Mouse (Mus musculus) kidney, embryonic 14.5 days (tissue): Measurements from ENCODE around the gene Rnase10. TPM values are rescaled to one million over a fixed set of nuclear protein-coding genes. Genes with fewer than 3 reads are reported as not detected.
A peak's percentile ranks its signal among the peaks of the same experiment; 100 is the strongest.
"Not testable (repeated sequence)": the region's sequence is repeated elsewhere in the genome, so short reads cannot be mapped to it uniquely, and the experiment has no call there.

Experiments used
- ATAC-seq: fragments of 200-750 bp; cut with Nextera tagmentation; 2 replicates; pipeline ENCODE4 v1.8.0; 2017; ENCODE audit warnings: moderate number of reproducible peaks, mild to moderate bottlenecking, moderate TSS enrichment, moderate library complexity; ENCODE audit not compliant: low FRiP score, low TSS enrichment
- H3K27ac ChIP-seq: fragments of 300-500 bp; sonication (generic); 2 replicates; pipeline ENCODE4 v1.5.1; 2014; ENCODE audit warnings: low read depth, mild to moderate bottlenecking, low read length, moderate library complexity, mixed read lengths
- H3K27me3 ChIP-seq: fragments of 300-500 bp; sonication (generic); 2 replicates; pipeline ENCODE4 v1.6.1; 2014; ENCODE audit warnings: mild to moderate bottlenecking, low read length; ENCODE audit not compliant: control insufficient read depth, insufficient read depth
- H3K36me3 ChIP-seq: fragments of 300-500 bp; sonication (generic); 2 replicates; pipeline ENCODE4 v1.6.1; 2014; ENCODE audit warnings: low read length, mixed read lengths; ENCODE audit not compliant: control insufficient read depth, insufficient read depth
- H3K4me1 ChIP-seq: fragments of 300-500 bp; sonication (generic); 2 replicates; pipeline ENCODE4 v1.6.1; 2014; ENCODE audit warnings: low read length, mixed read lengths; ENCODE audit not compliant: control insufficient read depth, insufficient read depth
- H3K4me2 ChIP-seq: fragments of 300-500 bp; sonication (generic); replicated peaks from 2 replicates; pipeline ENCODE4 v1.6.1; 2014; ENCODE audit warnings: low read depth, mild to moderate bottlenecking, low read length
- H3K4me3 ChIP-seq: fragments of 300-500 bp; sonication (generic); 2 replicates; pipeline ENCODE4 v1.5.1; 2014; ENCODE audit warnings: mild to moderate bottlenecking, low read length
- H3K9ac ChIP-seq: fragments of 300-500 bp; sonication (generic); 2 replicates; pipeline ENCODE4 v1.6.1; 2014; ENCODE audit warnings: low read depth, mild to moderate bottlenecking, low read length, moderate library complexity
- H3K9me3 ChIP-seq: fragments of 300-500 bp; sonication (generic); 2 replicates; pipeline ENCODE4 v1.6.1; 2016; ENCODE audit warnings: low read length; ENCODE audit not compliant: control insufficient read depth
- WGBS: fragments of 180-500 bp; shearing (Covaris S2); extraction: QIAGEN DNeasy Blood & Tissue Kit; methylation state at CpG from one replicate; pipeline ENCODE4 v1.1.7; 2014; 5-methylcytosine and 5-hydroxymethylcytosine counted together
- polyA plus RNA-seq: library from polyadenylated mRNA; unstranded; fragments of >200 nt; fragmentation: Nextera tagmentation; extraction: Ambion mirVana; gene quantifications from 2 replicates; pipeline ENCODE4 v1.2.1, GENCODE M21; 2014

The Rnase10 gene
- polyA plus RNA-seq, 1 experiment from 2014 or later: not detected

DNA sequence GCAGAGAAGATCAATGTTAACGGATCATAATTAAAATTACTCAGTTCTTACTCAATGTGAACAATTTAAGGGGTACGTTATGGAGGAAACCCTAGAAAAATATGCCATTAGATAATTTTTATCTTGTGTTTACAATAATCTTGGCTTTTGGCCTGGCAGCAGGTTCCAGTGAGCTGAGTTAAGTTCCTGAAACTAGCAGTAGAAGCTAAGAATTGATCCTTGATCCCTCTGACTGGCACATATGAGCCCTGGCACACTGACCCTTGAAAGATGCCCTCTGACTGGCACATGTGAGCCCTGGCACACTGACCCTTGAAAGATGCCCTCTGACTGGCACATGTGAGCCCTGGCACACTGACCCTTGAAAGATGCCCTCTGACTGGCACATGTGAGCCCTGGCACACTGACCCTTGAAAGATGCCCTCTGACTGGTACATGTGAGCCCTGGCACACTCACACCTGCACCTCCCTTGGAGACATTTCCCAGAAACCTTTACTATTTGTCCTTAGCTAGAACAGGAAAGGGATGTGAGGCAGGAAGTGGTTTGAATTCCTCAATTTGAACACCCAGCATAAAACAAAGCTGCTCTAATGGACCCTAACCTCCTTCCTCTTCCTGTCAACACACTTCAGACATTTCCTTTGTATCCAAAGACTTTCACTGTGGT is 9.4 kb upstream of the Rnase10 start:
- no peak overlapping the region for H3K27ac ChIP-seq
- no peak overlapping the region for H3K4me2 ChIP-seq
- H3K9ac ChIP-seq: no peak overlapping the region
- no peak overlapping the region for H3K4me3 ChIP-seq
- no peaks in the 10 kb centered on the region for H3K9me3 ChIP-seq
- no peaks in the 10 kb centered on the region for H3K27me3 ChIP-seq
- ATAC-seq: no peak
- no peaks in the 10 kb centered on the region for H3K36me3 ChIP-seq
- H3K4me1 ChIP-seq: no peaks in the 10 kb centered on the region
- 87% methylated on average over 2 of the region's 2 CpGs for WGBS

DNA sequence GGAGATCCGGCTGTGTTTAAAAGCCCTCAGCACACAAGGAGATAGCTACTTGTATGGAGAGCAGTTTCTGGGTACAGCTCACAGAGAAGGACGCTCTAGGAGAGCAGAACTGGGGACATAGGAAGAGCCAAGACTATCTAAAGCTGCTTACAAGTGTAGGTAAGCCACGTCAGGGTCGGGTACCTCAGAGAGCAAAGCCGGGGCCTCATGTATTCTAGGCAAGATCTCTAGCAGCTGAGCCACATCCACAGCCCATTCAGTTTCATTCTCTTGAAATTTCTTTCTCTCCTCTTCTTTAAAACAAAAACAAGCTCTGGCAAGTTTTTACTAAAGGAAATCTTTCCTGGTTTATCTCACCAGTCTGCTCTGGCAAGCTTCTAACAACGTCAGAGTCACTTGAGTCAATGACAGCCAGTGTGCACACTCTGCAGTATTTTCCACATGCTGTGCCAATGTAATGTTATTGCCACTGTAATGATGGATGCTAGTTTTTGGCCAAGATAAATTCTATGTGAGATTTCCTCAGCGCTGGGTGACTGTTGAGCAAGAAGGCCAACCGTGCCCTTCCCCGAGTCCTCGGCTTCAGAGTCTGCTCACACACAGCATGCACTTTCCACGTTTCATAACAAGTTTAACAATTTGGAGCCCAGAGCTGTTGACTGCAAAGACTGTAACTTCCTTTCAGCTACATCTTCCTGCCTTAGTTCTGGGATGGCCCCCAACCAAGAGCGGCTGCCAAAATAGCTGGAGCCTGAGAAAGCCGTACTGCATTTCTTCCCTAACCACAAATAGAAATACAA is 563 bp downstream of the Rnase10 start:
- no peak overlapping the region for H3K4me3 ChIP-seq
- no peak overlapping the region for H3K9ac ChIP-seq

DNA sequence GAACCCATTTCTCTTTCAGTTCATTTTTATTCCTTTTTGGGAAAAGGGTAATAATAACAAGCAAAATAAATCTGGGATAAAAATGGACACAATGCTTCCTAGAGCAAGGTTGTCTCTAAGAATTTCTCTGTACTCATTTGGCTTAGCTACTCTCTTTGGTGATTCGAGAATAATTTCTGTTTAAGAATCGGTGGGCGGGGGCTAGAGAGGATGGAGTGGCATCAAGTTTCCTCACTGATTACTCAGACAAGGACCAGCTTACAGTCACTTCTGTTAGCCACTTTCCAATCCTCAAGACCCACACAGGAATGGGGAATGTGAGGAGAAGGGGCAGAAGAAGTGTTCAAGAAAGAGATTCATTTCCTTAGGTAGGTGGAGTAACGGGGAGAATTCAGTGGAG is 1.2 kb downstream of the Rnase10 start:
- WGBS: 81% methylated on average over 4 of the region's 4 CpGs
- Histone ChIP-seq H3K9ac (no peak overlapping the region), H3K4me3 (no peak overlapping the region), H3K4me2 (no peak overlapping the region), H3K36me3 (no peaks in the 10 kb centered on the region), H3K9me3 (no peaks in the 10 kb centered on the region), H3K27me3 (no peaks in the 10 kb centered on the region), H3K4me1 (no peaks in the 10 kb centered on the region), H3K27ac (no peak overlapping the region)
- no peak for ATAC-seq

More for the DNA sequence above, 563 bp downstream of the Rnase10 start:
- Histone ChIP-seq H3K27me3 (no peaks in the 10 kb centered on the region), H3K36me3 (no peaks in the 10 kb centered on the region), H3K27ac (no peak overlapping the region), H3K9me3 (no peaks in the 10 kb centered on the region), H3K4me1 (no peaks in the 10 kb centered on the region), H3K4me2 (no peak overlapping the region)
- ATAC-seq: no peak
- 79% methylated on average over 13 of the region's 13 CpGs for WGBS

DNA sequence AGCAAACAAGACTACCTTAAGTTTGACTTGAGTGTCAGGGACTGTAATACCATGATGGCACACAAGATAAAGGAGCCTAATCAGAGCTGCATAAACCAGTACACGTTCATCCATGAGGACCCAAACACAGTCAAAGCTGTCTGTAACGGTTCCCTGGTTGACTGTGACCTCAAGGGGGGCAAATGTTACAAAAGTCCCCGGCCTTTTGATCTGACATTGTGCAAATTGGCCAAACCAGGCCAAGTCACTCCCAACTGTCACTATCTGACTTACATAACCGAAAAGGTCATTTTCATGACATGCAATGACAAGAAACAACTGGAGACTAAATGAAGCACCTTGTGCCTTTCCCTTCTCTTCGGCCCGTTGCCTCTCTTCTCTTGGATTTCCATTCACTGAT is 2.0 kb downstream of the Rnase10 start:
- WGBS: 78% methylated on average over 6 of the region's 6 CpGs
- Histone ChIP-seq H3K27ac (no peak overlapping the region), H3K4me1 (no peaks in the 10 kb centered on the region), H3K9me3 (no peaks in the 10 kb centered on the region), H3K4me2 (no peak overlapping the region), H3K4me3 (no peak overlapping the region), H3K36me3 (no peaks in the 10 kb centered on the region), H3K9ac (no peak overlapping the region), H3K27me3 (no peaks in the 10 kb centered on the region)
- ATAC-seq: no peak

DNA sequence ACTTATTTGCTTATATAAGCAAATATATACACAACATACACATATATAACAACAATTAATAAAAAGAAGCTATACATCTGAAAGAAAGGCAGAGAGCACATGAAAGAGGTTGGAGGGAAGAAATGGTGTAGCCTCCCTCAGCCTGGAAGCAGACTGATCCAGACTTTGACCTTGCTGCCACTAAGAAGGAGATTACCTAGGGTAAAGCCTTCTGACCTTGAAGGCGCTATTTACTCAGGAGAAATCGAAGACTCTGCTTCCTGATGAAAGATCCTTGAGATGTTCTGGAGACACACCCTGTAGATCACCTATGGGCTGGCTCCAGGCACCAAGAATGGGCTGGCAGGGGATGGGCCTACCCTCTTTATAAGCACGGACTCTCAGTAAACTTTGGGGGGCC is 7.2 kb downstream of the Rnase10 start:
- H3K4me3 ChIP-seq, H3K27ac ChIP-seq, H3K4me1 ChIP-seq, H3K9ac ChIP-seq, H3K4me2 ChIP-seq, H3K36me3 ChIP-seq, H3K9me3 ChIP-seq, H3K27me3 ChIP-seq, ATAC-seq: not testable (repeated sequence)
- WGBS: 87% methylated on average over 3 of the region's 3 CpGs

DNA sequence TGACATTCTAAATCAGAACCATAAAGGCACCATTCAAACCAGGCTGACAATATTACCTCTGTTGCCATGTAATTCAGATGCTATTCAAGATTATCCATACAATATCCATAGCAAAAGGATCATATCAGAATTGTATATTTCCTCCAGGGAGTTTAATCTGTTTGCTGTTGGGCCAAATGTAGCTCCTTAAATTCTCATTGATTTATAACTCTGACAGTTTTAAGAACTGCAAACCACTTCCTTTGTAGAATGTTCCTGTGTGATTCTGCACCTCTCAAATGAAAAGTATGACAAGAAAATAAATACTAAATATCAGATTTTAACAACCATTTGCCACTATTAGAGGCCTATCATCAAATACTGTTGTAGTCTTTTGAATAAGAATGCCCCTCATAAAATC is 8.2 kb downstream of the Rnase10 start:
- no peaks in the 10 kb centered on the region for H3K9me3 ChIP-seq
- ATAC-seq: no peak
- H3K4me2 ChIP-seq: no peak overlapping the region
- no peaks in the 10 kb centered on the region for H3K4me1 ChIP-seq
- H3K4me3 ChIP-seq: no peak overlapping the region
- H3K36me3 ChIP-seq: no peaks in the 10 kb centered on the region
- H3K27me3 ChIP-seq: no peaks in the 10 kb centered on the region
- H3K9ac ChIP-seq: no peak overlapping the region
- H3K27ac ChIP-seq: no peak overlapping the region

DNA sequence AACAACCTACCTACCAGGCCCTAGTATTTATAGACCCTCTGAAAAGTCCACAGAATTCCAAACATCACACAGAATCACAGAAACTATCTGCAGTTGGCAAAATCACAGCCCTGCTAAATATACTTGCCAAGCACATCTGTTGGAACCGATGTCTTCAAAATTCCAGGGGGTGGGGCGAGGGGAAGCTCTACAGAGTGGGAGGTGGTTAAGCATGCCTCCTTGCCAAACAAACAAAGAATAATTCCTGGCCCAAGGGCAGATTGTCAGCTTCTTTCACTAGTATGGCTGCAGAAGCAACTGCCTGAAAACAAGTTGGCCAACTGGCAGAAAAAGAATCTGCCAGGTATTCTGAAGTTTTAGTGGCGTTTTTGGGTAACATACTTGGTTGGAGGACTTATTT is 9.7 kb downstream of the Rnase10 start:
- ATAC-seq: no peak
- 80% methylated on average over 3 of the region's 3 CpGs for WGBS
- no peaks in the 10 kb centered on the region for H3K27me3 ChIP-seq
- no peak overlapping the region for H3K4me3 ChIP-seq
- H3K4me2 ChIP-seq: no peak overlapping the region
- no peak overlapping the region for H3K9ac ChIP-seq
- no peaks in the 10 kb centered on the region for H3K4me1 ChIP-seq
- H3K27ac ChIP-seq: no peak overlapping the region
- no peaks in the 10 kb centered on the region for H3K36me3 ChIP-seq
- H3K9me3 ChIP-seq: no peaks in the 10 kb centered on the region

DNA sequence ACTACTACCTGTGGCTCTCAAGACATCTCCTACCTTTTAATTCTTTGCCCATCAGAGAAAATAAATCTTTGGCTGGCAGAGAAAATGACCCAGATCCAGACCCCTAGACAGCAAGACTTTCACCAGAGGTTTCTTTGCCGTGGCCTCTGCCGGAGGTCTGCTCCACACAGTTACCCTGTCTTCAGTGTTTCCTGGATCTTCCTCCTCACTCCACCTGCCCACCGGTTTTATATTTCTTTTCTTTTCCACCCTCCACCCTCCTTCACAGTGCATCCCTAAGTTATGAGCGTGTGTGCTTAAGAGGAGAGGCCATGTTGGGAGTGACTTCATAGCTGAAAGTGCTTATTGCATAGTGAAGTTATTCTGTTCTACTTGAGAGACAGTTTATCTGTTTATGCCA is 15.9 kb downstream of the Rnase10 start:
- H3K9me3 ChIP-seq: no peaks in the 10 kb centered on the region
- peak; percentile 54; the same call in 1 of the 2 replicates for ATAC-seq
- WGBS: 45% methylated on average over 4 of the region's 4 CpGs
- H3K4me3 ChIP-seq: no peak overlapping the region
- H3K9ac ChIP-seq: no peak overlapping the region
- H3K4me2 ChIP-seq: no peak overlapping the region
- no peak overlapping the region for H3K27ac ChIP-seq
- no peaks in the 10 kb centered on the region for H3K27me3 ChIP-seq
- H3K36me3 ChIP-seq: no peaks in the 10 kb centered on the region
- no peaks in the 10 kb centered on the region for H3K4me1 ChIP-seq

DNA sequence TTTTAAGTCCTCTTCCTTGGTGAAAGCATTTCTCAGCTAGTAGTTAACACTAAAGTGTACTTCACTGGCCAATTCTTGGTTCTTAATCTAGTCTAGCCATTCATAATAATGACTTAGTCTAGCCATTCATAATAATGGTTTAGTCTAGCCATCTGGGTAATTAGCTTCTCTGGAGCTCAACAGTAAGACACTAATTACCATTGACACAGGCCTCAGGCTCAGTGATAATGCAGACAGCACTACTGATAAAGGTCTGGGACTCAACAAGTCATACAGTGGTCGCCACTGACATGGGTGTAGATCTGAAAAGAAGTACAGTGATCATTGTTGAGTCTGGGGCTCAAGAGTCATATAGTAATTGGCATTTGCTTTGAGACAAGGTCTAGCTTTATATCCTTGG is 17.3 kb downstream of the Rnase10 start:
- no peak overlapping the region for H3K4me3 ChIP-seq
- no peak overlapping the region for H3K9ac ChIP-seq
- H3K4me2 ChIP-seq: no peak overlapping the region
- WGBS: 89% methylated on average over 1 of the region's 1 CpGs
- no peaks in the 10 kb centered on the region for H3K36me3 ChIP-seq
- no peaks in the 10 kb centered on the region for H3K4me1 ChIP-seq
- no peaks in the 10 kb centered on the region for H3K27me3 ChIP-seq
- no peak overlapping the region for H3K27ac ChIP-seq
- ATAC-seq: no peak
- H3K9me3 ChIP-seq: no peaks in the 10 kb centered on the region
